ENCODE assay signal across 10 mouse cellular contexts in the genomic region with DNA sequence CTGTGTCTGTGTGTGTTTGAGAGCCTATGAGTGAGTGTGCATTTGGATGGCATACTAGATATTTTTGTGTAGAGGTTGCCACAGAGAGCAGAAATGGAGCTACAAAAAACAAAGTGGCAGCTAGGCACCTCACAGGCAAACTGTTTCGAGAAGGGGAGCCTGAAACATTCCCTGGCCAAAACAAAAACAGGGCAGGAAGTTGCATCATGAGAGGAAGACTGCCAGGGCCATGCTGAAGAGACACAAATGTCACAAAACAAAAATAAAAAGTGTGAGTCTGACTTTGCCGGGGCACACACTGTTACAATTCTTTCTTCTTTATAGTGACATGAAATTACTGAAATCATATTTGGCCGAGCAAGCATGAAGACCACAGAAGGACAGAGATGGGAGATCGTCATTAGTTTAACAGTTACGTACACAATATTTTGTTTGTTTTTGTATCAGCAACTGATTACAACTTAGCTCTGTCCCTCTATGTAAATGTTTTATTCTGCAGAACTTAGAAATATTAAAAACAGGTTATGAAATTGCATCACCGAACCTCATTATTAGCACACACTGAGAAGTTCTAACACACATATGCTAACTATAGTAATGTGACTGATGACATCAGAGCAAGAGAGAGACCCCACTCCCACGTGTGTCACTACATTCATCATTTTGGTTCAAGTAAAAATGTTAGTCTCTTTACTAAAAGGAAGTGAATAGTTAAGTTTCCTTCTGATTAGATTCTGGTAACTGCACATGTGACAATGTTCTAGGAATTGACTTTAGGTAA.
A peak's percentile ranks its signal among the peaks of the same experiment; 100 is the strongest.
DNase-seq lines count a peak whose midpoint lies in the region.
"Had no signal": no experiment of that assay in that cellular context is flagged by ENCODE, and none has a peak within 500 bp of the region (broad histone marks: within the 10 kb centered on the region; RNA-seq: fewer than 3 reads in every experiment).

No protein-coding gene starts in this region.

- intact Hi-C loops in heart, postnatal 14 days (cut with DNase I): loop anchor here (5.0 to 10.0 kb wide), 2 partner anchors 131 to 246 kb away; no protein-coding TSS in a partner anchor

- peak; percentile 39 for DNase-seq in adrenal gland, postnatal 14 days
- no peak for DNase-seq in adrenal gland, postnatal 25 days
- DNase-seq in kidney, postnatal 10 days: peak; percentile 18
- DNase-seq in kidney, adult 9 months: no peak
- peak; percentile 20 for DNase-seq in 3T3-L1 (ENCODE audit: low read depth, low spot score)
- peak; percentile 42 to 49 for DNase-seq in heart, postnatal 14 days
- no peak for DNase-seq in spleen, postnatal 10 days (ENCODE audit: low spot score in 2 of 2)
- no peak for DNase-seq in T-cell, adult 2 months (ENCODE audit: low spot score)
- DNase-seq: cerebellum, adult 11-12 months; liver, embryonic 13.5 days had no signal

Comparison
In these comparisons a context has a peak if more than half of its experiments do, and no peak if none do; other contexts are left out.
1. DNase-seq: peak in adrenal gland, postnatal 14 days (single experiment), kidney, postnatal 10 days (single experiment), 3T3-L1 (single experiment) and heart, postnatal 14 days (2 of 2); none in adrenal gland, postnatal 25 days (single experiment), kidney, adult 9 months (single experiment), spleen, postnatal 10 days (0 of 2) and T-cell, adult 2 months (single experiment).